Mouse (Mus musculus) ovary, postnatal 14 days (tissue): ENCODE results near the gene Gm15130.

Experiments
- DNase-seq: peaks from one replicate; pipeline ENCODE4 v3.0.0; 2022; ENCODE audit warnings: low spot score

The Gm15130 gene

GRCm38 (mm10) chr2:111152836-111153235 is at the start of gene Gm15130:
Gene Gm15130, minus strand, starts transcription at chr2:111152936.
- DNase-seq = no peak

GRCm38 (mm10) chr2:111182068-111182467 is 29.3 kb upstream of the Gm15130 start:
- no peak for DNase-seq

DNA sequence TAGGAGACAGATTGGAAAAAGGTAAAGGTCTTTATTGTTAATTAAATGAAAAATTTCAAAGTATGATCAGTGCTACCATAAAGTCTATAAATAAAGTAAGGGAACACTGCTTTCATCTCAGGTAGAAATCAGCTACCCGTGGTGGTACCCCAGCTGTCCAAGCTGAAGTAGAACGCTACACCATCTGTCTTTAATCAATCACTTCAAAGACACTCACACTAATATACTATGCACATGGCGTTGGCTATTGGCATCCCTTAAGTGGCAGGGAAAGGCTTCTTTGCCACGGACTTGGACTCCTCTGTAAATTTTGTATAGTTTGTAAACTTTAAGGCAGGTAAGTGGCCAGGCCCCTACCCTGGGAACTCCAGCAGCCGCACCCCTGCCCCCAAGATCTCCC is 17.0 kb downstream of the Gm15130 start:
- no peak for DNase-seq

GRCm38 (mm10) chr2:111105882-111106281 is 46.9 kb downstream of the Gm15130 start, which contains the start of gene Gm13941:
Gene Gm13941, minus strand, starts transcription at chr2:111105982.
- no peak for DNase-seq
